Mouse (Mus musculus): ENCODE measurements around the gene Pld6.

DNA sequence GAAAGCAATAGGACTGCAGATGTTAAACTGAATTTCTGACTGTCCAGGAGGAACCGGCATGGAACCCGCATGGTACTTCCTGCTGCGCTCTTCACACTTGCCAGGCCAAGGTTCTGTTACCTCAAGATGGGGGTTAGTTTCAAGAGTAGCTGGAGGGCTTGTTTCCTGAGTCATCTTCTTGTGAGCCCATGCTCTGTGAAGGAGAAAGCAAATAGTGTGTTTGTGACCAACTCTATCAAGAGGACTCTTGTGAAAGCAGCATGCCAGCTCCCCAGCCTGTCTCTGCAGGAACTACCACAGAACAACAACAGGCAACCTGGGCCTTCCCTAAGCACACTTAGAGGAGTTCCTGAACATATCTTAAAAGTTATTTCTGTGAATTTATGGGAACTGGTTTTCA lies 30.5 kb upstream of the Pld6 start:
- TF ChIP-seq POLR2A (IDR thresholded peaks at IDR 0.05; ENCODE audit: control insufficient read depth in 1 of 2, insufficient read depth in 1 of 2, low read depth in 1 of 2, low read length in 2 of 2, poor library complexity in 1 of 2): no peak
- no peak for TF ChIP-seq TCF12 (IDR thresholded peaks at IDR 0.05; ENCODE audit: low read depth, low read length)
- TF ChIP-seq RCOR1 (IDR thresholded peaks at IDR 0.05; ENCODE audit: low read depth, low read length): no peak
- TF ChIP-seq EP300 (IDR thresholded peaks at IDR 0.05; ENCODE audit: low read depth in 1 of 2, low read length in 2 of 2): no peak
- no peak for TF ChIP-seq CTCF (IDR thresholded peaks at IDR 0.05 in 2 of 3, conservative IDR thresholded peaks at IDR 0.05 in 1 of 3; ENCODE audit: control insufficient read depth in 1 of 3, insufficient read depth in 1 of 3, low read depth in 2 of 3, low read length in 3 of 3, poor library complexity in 1 of 3, severe bottlenecking in 1 of 3)
- TF ChIP-seq RAD21 (IDR thresholded peaks at IDR 0.05; ENCODE audit: low read depth, low read length): no peak
- TF ChIP-seq GATA1 (IDR thresholded peaks at IDR 0.05; ENCODE audit: low read depth, low read length): no peak
